Mouse (Mus musculus): Measurements from ENCODE around the gene Fbxo41.

DNA sequence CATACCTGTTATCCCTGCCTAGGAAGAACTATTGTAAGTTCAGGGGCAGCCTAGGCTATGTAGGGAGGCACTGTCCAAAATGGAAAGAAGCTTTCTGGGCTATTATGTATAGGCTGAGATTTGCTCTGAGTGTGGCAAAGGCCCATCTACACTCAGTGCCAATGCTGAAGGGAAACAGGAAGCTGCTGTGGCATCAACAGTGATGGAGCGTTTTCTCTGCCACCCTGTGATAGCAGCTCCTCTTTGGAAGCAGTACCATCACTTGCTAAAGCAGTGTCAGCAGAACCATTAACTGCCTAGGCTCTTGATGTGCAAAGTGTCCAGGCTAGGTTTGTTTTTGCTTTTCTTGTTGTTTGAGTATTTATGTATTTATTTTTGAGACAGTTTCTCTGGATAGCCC is 66.6 kb downstream of the Fbxo41 start:
- TF ChIP-seq CTCF (IDR thresholded peaks at IDR 0.05; ENCODE audit: low read depth): no peak
- no peak for TF ChIP-seq EP300 (optimal IDR thresholded peaks at IDR 0.05)

Data from stomach, postnatal 0 days (tissue).